Mouse (Mus musculus) embryonic fibroblast, embryonic 13.5 days (primary cell): ENCODE measurements at regions not wholly inside any gene's neighbourhood (a gene's known extent, or its start where the extent isn't known, plus 50 kb on each side); places are given as distances from the start of the nearest gene placed in this dataset.

Experiments used
- CTCF ChIP-seq: IDR thresholded peaks from 2 replicates; pipeline ENCODE4 v1.5.1; 2011; ENCODE audit warnings: mild to moderate bottlenecking, control low read depth, low read length, moderate library complexity, borderline replicate concordance; ENCODE audit not compliant: insufficient read depth
- POLR2A ChIP-seq: IDR thresholded peaks from 2 replicates; pipeline ENCODE4 v1.6.1; 2011; ENCODE audit warnings: low read depth, mild to moderate bottlenecking, control low read depth, low read length, moderate library complexity

- TF ChIP-seq CTCF (no peak), POLR2A (no peak)
These were observed 102.5 kb downstream of the Foxb1 start for GRCm38 (mm10) chr9:69658276-69658675.
